Mouse (Mus musculus): ENCODE results near the gene 2310079G19Rik. TPM values are rescaled to one million over a fixed set of nuclear protein-coding genes. Genes with fewer than 3 reads are reported as not detected.

The 2310079G19Rik gene
- not detected in 2 replicates for polyA plus RNA-seq (2015; fragmentation: Nextera tagmentation; extraction: Ambion mirVana)

DNA sequence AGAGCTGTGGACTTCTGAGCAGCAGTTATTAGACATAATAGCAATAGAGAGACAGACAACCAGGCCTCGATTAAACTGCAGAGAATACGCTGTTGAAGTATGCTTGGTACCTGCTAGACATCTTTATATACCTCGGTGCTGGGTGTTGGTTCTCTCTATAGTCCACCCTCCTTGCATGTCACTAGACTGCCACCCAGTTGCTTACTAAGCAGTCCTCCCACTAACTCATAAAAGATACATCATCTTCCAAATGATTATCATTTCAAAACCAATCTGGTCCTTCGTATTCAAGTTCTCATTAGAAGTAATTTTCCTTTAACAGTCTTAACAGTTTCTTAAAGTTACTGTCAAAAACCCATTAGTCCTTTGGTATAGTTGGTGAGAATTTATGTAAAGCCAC lies at the start of gene 2310079G19Rik:
TSS of gene 2310079G19Rik (minus strand) at position 101 of the 400 bp plus-strand sequence.

DNA sequence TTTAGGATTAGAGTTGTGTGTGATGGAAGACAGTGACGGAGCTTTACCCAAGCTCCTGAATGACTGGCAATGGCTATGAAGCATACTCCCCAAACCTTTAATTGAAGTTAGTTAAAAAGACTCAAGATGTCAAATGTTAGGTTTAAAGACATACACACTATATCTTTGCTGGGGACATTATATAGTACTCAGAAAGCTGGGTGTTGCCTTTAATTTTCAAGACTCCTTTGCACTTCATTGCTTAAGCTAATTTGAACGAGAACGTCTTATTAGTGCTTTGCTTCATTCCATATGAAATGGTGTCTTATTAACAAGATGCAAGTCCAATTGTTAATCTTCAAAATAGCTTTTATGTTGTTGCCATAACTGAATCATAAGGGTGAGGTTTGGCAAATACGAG lies 44.1 kb upstream of the 2310079G19Rik start, which contains the start of gene Krtap27-1:
TSS of gene Krtap27-1 (minus strand) at position 101 of the 400 bp plus-strand sequence.

DNA sequence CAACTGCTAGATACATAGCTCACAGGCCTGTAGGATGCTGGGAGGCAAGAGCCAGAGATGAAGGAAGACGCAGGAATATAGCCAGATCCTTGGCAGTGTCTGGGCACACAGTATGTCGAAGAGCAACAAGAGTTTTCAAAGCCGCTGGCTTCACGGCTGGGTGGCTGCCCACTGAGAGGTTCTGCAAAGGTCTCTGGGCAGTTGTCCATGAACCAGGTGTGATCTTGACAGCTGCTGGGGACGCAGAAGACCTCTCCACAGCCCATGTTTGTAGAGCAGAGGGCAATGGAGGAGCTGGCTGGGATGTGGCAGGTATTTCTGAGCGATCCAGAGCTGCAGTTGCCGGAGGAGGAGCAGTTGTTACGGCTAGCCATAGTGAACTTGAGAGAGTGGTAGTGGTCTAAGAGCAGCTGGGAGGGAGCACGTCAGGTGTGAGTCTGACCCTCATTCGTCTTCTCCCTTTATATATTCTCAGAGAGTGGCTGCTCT lies 19.9 kb upstream of the 2310079G19Rik start, which contains the start of gene Krtap26-1:
TSS of gene Krtap26-1 (minus strand) at position 439 of the 489 bp plus-strand sequence.

GRCm38 (mm10) chr16:88611922-88612321 lies 15.5 kb downstream of the 2310079G19Rik start, which contains the start of gene Krtap24-1:
Gene Krtap24-1 (minus strand): TSS chr16:88612279.

Other genes with a start within 250 kb of the 2310079G19Rik start
- gene Cldn17, start 120.7 kb downstream of the 2310079G19Rik start, polyA plus RNA-seq (2015; fragmentation: Nextera tagmentation; extraction: Ambion mirVana) = not detected in 2 replicates
- 113 and 123 TPM in 2 replicates for gene Cldn8, start 64.5 kb downstream of the 2310079G19Rik start, polyA plus RNA-seq (2015; fragmentation: Nextera tagmentation; extraction: Ambion mirVana)
- gene Krtap24-1, start 15.4 kb downstream of the 2310079G19Rik start, polyA plus RNA-seq (2015; fragmentation: Nextera tagmentation; extraction: Ambion mirVana) = not detected in 2 replicates
- not detected in 2 replicates for gene Krtap26-1, start 20.1 kb upstream of the 2310079G19Rik start, polyA plus RNA-seq (2015; fragmentation: Nextera tagmentation; extraction: Ambion mirVana)
- not detected in 2 replicates for gene Krtap27-1, start 44.0 kb upstream of the 2310079G19Rik start, polyA plus RNA-seq (2015; fragmentation: Nextera tagmentation; extraction: Ambion mirVana)
- not detected in 2 replicates for gene 2310061N02Rik, start 80.3 kb upstream of the 2310079G19Rik start, polyA plus RNA-seq (2015; fragmentation: Nextera tagmentation; extraction: Ambion mirVana)
- not detected in 2 replicates for gene Krtap13-1, start 101.2 kb upstream of the 2310079G19Rik start, polyA plus RNA-seq (2015; fragmentation: Nextera tagmentation; extraction: Ambion mirVana)
- not detected in 2 replicates for gene Krtap13, start 124.0 kb upstream of the 2310079G19Rik start, polyA plus RNA-seq (2015; fragmentation: Nextera tagmentation; extraction: Ambion mirVana)
- not detected in 2 replicates for gene 2310034C09Rik, start 131.2 kb upstream of the 2310079G19Rik start, polyA plus RNA-seq (2015; fragmentation: Nextera tagmentation; extraction: Ambion mirVana)
- not detected in 2 replicates for gene 2310057N15Rik, start 146.5 kb upstream of the 2310079G19Rik start, polyA plus RNA-seq (2015; fragmentation: Nextera tagmentation; extraction: Ambion mirVana)
- gene Gm5965, start 150.2 kb upstream of the 2310079G19Rik start, polyA plus RNA-seq (2015; fragmentation: Nextera tagmentation; extraction: Ambion mirVana) = not detected in 2 replicates
- not detected in 2 replicates for gene Gm20741, start 184.6 kb upstream of the 2310079G19Rik start, polyA plus RNA-seq (2015; fragmentation: Nextera tagmentation; extraction: Ambion mirVana)
- not detected in 2 replicates for gene Krtap15, start 192.5 kb upstream of the 2310079G19Rik start, polyA plus RNA-seq (2015; fragmentation: Nextera tagmentation; extraction: Ambion mirVana)
- gene Krtap14, start 198.5 kb upstream of the 2310079G19Rik start, polyA plus RNA-seq (2015; fragmentation: Nextera tagmentation; extraction: Ambion mirVana) = not detected in 2 replicates
- not detected in 2 replicates for gene Krtap19-1, start 241.7 kb upstream of the 2310079G19Rik start, polyA plus RNA-seq (2015; fragmentation: Nextera tagmentation; extraction: Ambion mirVana)
- not detected in 2 replicates for gene Krtap19-2, start 246.6 kb upstream of the 2310079G19Rik start, polyA plus RNA-seq (2015; fragmentation: Nextera tagmentation; extraction: Ambion mirVana)